In genomic region chr15:3979061-3979848, GRCm38 (mm10) we compare ENCODE assay signal across 8 mouse cellular contexts. TPM values are rescaled to one million over a fixed set of nuclear protein-coding genes. Genes with fewer than 3 reads are reported as not detected.
DNase-seq lines count a peak whose midpoint lies in the region; ATAC-seq lines count a peak whose summit lies in the region.

Gene Fbxo4, minus strand, starts transcription at chr15:3979573.

- peak; percentile 90 for ATAC-seq in megakaryocyte, adult 5-6 weeks (ENCODE audit: poor library complexity, severe bottlenecking)

- intact Hi-C loops in gastrocnemius, postnatal 14 days (cut with DNase I; ENCODE audit: low total_unique reads), result no loop called here

- DNase-seq in adrenal gland, adult (ENCODE audit: inconsistent age in 2 of 2, low spot score in 1 of 2), result peak; percentile 95 to 97
- peak; percentile 72 for DNase-seq in embryo, embryonic 10.5 days (ENCODE audit: low spot score)
- peak; percentile 90 for DNase-seq in gastrocnemius, postnatal 14 days
- DNase-seq in induced T-regulatory cell, adult 2 months (ENCODE audit: low read depth), result peak; percentile 85
- DNase-seq in left cerebral cortex, adult 8-10 months (ENCODE audit: low spot score in 2 of 2), result peak; percentile 66 to 78
- DNase-seq in right cerebral cortex, adult 2 months (ENCODE audit: low spot score in 2 of 2), result peak; percentile 70 to 81
- DNase-seq in urinary bladder, postnatal 10 days (ENCODE audit: low spot score), result peak; percentile 42

RNA-seq across cellular contexts. Expression of gene Fbxo4, which starts in this region (rescaled TPM):
- total RNA-seq in gastrocnemius, postnatal 14 days (2021), result 1 to 10 TPM; 5.0 to 5.1 TPM
- 10 to 100 TPM in 1 of 4 experiments, 1 to 10 TPM in 3; 7.3 to 10.2 (median 7.7) TPM for total RNA-seq in left cerebral cortex, adult 8-10 months (2022)
- 17.1 and 21.9 TPM in 2 replicates for total RNA-seq in megakaryocyte, adult 5-6 weeks (2015)
- 15.5 and 21.4 TPM in 2 replicates for total RNA-seq in megakaryocyte, adult 5-6 weeks (2017)

Comparison
In these comparisons a context has a peak if more than half of its experiments do, and no peak if none do; other contexts are left out.
1. Peak in every context shown above with its lines: DNase-seq and ATAC-seq.
2. DNase-seq: peak in every context shown above with its lines; median percentile 96 in adrenal gland, adult; 90 in gastrocnemius, postnatal 14 days; 85 in induced T-regulatory cell, adult 2 months; 76 in right cerebral cortex, adult 2 months; 72 in embryo, embryonic 10.5 days; 72 in left cerebral cortex, adult 8-10 months; 42 in urinary bladder, postnatal 10 days.